Mouse (Mus musculus) spleen, adult 2 months (tissue): Measurements from ENCODE around the gene Cul3. TPM values are rescaled to one million over a fixed set of nuclear protein-coding genes. Genes with fewer than 3 reads are reported as not detected.
"Not testable (repeated sequence)": the region's sequence is repeated elsewhere in the genome, so short reads cannot be mapped to it uniquely, and the experiment has no call there.

Experiments
- DNase-seq, 2 experiments: peaks; one replicate each; pipeline versions ENCODE4 v3.0.0 to v3.0.0-alpha.2; 2012 to 2021; ENCODE audit warnings: low spot score in 2 of 2, low read depth in 1 of 2
- H3K27ac ChIP-seq: fragments of 200-500 bp; 2 replicates; pipeline ENCODE4 v1.5.1; 2012; ENCODE audit warnings: low read length, inconsistent platforms; ENCODE audit not compliant: insufficient read depth
- H3K27me3 ChIP-seq: fragments of 200-500 bp; 2 replicates; pipeline ENCODE4 v1.6.1; 2012; ENCODE audit warnings: mild to moderate bottlenecking, moderate library complexity, low read length, inconsistent platforms; ENCODE audit not compliant: control insufficient read depth, insufficient read depth
- H3K36me3 ChIP-seq: fragments of 200-500 bp; 2 replicates; pipeline ENCODE4 v1.6.1; 2012; ENCODE audit warnings: mild to moderate bottlenecking, low read length, inconsistent platforms; ENCODE audit not compliant: control insufficient read depth, insufficient read depth
- H3K4me1 ChIP-seq: fragments of 200-500 bp; 2 replicates; pipeline ENCODE4 v1.6.1; 2011; ENCODE audit warnings: inconsistent platforms; ENCODE audit not compliant: control insufficient read depth, insufficient read depth, insufficient read length
- H3K4me3 ChIP-seq: fragments of 200-500 bp; 2 replicates; pipeline ENCODE4 v1.5.1; 2011; ENCODE audit warnings: mild to moderate bottlenecking, inconsistent platforms; ENCODE audit not compliant: insufficient read depth, insufficient read length; ENCODE audit errors: extremely low read depth
- CTCF ChIP-seq: fragments of 200-500 bp; IDR thresholded peaks from 2 replicates; pipeline ENCODE4 v1.5.1; 2011; ENCODE audit warnings: mild to moderate bottlenecking, inconsistent platforms; ENCODE audit not compliant: insufficient read depth, insufficient read length, insufficient replicate concordance; ENCODE audit errors: extremely low read depth
- POLR2A ChIP-seq: fragments of 200-500 bp; IDR thresholded peaks from 2 replicates; pipeline ENCODE4 v1.6.1; 2011; ENCODE audit warnings: low read depth, low read length, inconsistent platforms
- WGBS: fragments of 180-500 bp; shearing (Covaris S2); methylation state at CpG from one replicate; pipeline ENCODE4 v1.1.7; 2018; 5-methylcytosine and 5-hydroxymethylcytosine counted together
- polyA plus RNA-seq: library from polyadenylated mRNA; depleted of rRNA; stranded (reverse); fragments of >200 nt; gene quantifications from 2 replicates; pipeline ENCODE4 v1.2.3, GENCODE M21; 2012

Gene Cul3
- polyA plus RNA-seq, 1 experiment = 5.4 TPM

DNA sequence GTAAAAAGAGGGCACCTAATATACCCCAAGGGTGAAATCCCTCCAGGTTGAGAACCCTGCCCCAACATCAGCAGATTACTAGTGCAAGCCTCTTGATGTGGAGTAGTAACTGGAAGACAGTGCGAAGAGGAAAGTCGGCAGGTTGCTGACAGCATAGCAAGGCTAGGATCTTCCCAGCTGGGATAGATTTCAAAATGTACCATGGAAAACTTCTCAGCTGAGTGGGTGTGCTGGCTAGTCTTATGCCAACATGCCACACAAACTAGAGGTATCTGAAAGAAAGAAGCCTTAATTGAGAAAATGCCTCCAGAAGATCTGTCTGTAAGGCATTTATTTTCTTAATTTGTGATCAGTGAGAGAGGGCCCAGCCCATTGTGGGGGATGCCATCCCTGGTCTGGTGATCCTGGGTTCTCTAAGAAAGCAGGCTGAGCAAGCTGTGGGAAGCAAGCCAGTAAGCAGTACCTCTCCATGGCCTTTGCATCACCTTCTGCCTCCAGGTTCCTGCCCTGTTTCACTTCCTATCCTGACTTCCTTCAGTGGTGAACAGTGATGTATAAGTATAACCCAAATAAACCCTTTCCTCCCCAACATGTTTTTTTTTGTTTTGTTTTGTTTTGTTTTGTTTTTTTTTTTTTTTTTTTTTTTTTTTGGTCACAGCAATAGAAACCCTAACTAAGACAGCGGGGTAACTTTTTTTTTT, 31.1 kb upstream of the Cul3 start:
- H3K4me1 ChIP-seq = peaks cover 2% of the 10 kb centered on the region; the same call in 1 of the 2 replicates
- TF ChIP-seq CTCF (no peak), POLR2A (no peak)
- H3K27ac ChIP-seq = no peak overlapping the region
- peak in 1 of 2 experiments; percentile 11 for DNase-seq
- no peaks in the 10 kb centered on the region for H3K36me3 ChIP-seq
- WGBS = 79% methylated on average over 3 of the region's 3 CpGs
- H3K4me3 ChIP-seq = no peak overlapping the region
- H3K27me3 ChIP-seq = no peaks in the 10 kb centered on the region

- Histone ChIP-seq H3K4me3 (no peak overlapping the region), H3K27ac (no peak overlapping the region), H3K4me1 (0 out of 2 replicates have a peak, but pooled peaks cover 2% of the 10 kb centered on the region), H3K27me3 (no peaks in the 10 kb centered on the region), H3K36me3 (no peaks in the 10 kb centered on the region)
- DNase-seq = no peak
- 91% methylated on average over 8 of the region's 8 CpGs for WGBS
- TF ChIP-seq POLR2A (no peak), CTCF (no peak)
Observed at GRCm38 (mm10) chr1:80363486-80363885, 23.2 kb upstream of the Cul3 start.

DNA sequence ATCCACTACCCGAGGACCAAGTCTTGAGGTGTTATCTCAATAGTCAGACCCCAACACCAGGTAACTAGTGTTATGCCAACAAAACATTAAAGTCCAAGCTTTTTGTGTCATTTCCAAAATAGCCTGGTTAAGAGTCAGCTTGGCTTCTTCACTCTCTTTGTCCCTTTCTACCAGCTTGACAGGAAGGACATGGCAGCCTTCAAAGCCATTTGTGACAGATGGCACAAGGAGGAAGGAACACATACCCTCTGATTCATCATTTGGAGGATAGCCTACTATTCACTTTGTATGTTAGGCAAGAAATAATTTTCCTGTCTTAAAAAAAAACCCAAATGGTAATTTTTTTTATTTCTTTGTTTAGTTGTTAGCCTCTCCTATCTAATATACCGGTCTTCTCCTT, 22.7 kb upstream of the Cul3 start:
- no peak overlapping the region for H3K4me3 ChIP-seq
- 0 out of 2 replicates have a peak, but pooled peaks cover 2% of the 10 kb centered on the region for H3K4me1 ChIP-seq
- H3K27me3 ChIP-seq = no peaks in the 10 kb centered on the region
- 86% methylated on average over 2 of the region's 2 CpGs for WGBS
- no peaks in the 10 kb centered on the region for H3K36me3 ChIP-seq
- TF ChIP-seq POLR2A = no peak
- no peak overlapping the region for H3K27ac ChIP-seq
- DNase-seq = no peak

DNA sequence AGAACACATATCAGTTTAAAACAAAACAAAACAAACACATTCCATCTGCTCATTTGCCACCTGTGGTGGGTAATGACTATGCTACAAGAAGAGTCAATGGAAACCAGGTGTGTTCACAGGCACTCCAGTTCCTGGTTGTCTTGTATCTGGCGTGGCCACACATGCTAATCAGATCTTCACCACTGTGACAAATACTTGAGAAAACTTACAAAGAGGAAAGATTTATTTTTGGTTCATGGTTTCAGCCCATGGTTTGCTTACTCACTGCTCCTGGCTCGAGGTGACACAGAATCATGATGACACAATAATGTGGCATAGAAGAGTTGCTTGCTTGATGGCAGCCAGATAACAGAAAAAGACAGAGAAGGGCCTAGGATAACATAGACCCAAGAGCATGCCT, 22.1 kb upstream of the Cul3 start:
- Histone ChIP-seq H3K36me3 (no peaks in the 10 kb centered on the region), H3K4me3 (no peak overlapping the region), H3K4me1 (0 out of 2 replicates have a peak, but pooled peaks cover 2% of the 10 kb centered on the region), H3K27ac (no peak overlapping the region), H3K27me3 (no peaks in the 10 kb centered on the region)
- TF ChIP-seq CTCF (no peak), POLR2A (no peak)
- DNase-seq = no peak
- WGBS = 40% methylated on average over 2 of the region's 2 CpGs

DNA sequence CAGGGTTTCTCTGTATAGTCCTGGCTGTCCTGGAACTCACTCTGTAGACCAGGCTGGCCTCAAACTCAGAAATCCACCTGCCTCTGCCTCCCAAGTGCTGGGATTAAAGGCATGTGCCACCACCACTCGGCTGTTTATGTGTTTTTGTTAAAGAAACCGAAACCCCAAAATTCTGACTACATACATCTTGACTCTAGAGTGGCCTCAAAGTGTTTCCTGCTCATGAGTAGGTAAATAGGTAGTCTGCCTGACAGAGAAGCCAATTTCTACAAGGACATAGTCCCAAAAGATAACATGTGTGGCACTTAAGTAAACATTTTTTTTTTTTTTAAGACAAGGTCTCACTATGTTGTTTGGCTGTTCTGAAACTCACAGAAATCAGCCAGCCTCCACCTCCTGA, 21.5 kb upstream of the Cul3 start:
- H3K4me3 ChIP-seq, H3K27ac ChIP-seq, DNase-seq, H3K36me3 ChIP-seq, H3K27me3 ChIP-seq, H3K4me1 ChIP-seq: not testable (repeated sequence)
- 64% methylated on average over 2 of the region's 2 CpGs for WGBS

DNA sequence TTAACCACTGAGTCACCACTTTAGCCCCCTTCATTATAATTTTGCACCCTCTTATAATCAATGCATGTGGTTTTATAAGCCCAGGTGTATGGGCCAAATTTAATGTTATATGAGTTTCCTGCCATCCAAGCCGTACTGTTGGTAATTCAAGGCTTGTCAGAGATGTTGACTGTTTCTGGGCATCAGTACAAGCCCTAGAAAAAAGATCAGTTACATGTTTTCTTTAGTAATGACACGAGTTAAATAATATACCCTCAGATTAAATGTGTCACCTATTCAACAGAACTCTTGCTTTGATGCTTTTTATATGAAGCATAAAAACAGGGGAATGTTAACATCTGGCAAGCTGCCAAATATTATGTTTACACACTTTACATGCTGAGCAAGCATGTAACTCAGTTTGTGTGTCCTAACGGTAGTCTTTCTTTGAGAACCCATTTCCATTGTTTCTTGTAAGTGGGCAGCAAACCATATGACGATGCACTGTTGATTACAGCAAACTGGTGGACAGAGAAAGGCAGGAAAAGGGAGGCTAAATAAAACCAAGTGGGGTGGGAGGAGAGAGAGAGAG, 19.8 kb upstream of the Cul3 start:
- TF ChIP-seq CTCF (no peak), POLR2A (no peak)
- H3K4me3 ChIP-seq = no peak overlapping the region
- H3K4me1 ChIP-seq = 0 out of 2 replicates have a peak, but pooled peaks cover 2% of the 10 kb centered on the region
- no peak overlapping the region for H3K27ac ChIP-seq
- no peaks in the 10 kb centered on the region for H3K36me3 ChIP-seq
- no peak for DNase-seq
- 77% methylated on average over 4 of the region's 4 CpGs for WGBS
- no peaks in the 10 kb centered on the region for H3K27me3 ChIP-seq

DNA sequence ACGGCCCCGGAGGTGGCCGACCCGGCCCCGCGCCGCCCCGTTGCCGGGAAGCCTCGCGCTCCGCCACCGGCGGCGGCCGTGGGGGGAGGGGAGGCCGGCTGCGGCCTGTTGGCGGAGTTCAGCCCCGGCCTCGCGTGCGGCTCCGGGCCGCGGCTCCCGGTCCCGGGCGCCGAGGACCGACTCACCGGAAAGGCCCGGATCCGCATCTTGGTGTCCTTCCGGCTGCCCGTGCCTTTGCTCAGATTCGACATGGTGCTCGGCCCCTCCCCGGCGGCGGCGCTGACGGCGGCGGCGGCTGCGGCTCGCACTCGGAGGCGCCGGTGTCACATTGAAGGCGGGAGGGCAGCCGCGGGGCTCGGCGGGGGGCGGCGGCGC, 232 bp downstream of the Cul3 start:
- Histone ChIP-seq H3K36me3 (no peaks in the 10 kb centered on the region; the same call in 1 of the 2 replicates), H3K4me3 (peak overlapping the region; percentile 79), H3K27ac (peak overlapping the region; percentile 94), H3K4me1 (peaks cover 7% of the 10 kb centered on the region), H3K27me3 (no peaks in the 10 kb centered on the region)
- DNase-seq = peak; percentile 27 to 62
- WGBS = 3% methylated on average over 58 of the region's 59 CpGs
- TF ChIP-seq POLR2A (no peak), CTCF (no peak)
